Mouse (Mus musculus) gastrocnemius, adult 2 months (tissue): ENCODE measurements around the gene Ubald2. TPM values are rescaled to one million over a fixed set of nuclear protein-coding genes. Genes with fewer than 3 reads are reported as not detected.
"Not testable (repeated sequence)": the region's sequence is repeated elsewhere in the genome, so short reads cannot be mapped to it uniquely, and the experiment has no call there.

Experiments used
- DNase-seq: peaks from one replicate; pipeline ENCODE4 v3.0.0; 2022
- H3K27ac ChIP-seq: fragments of 200-600 bp; 2 replicates; pipeline ENCODE4 v1.8.1; 2022; ENCODE audit warnings: mild to moderate bottlenecking
- H3K4me3 ChIP-seq: fragments of 200-600 bp; 2 replicates; pipeline ENCODE4 v1.8.1; 2022; ENCODE audit warnings: mild to moderate bottlenecking, moderate library complexity
- CTCF ChIP-seq: fragments of 200-600 bp; IDR thresholded peaks from 2 replicates; pipeline ENCODE4 v1.8.1; 2022; ENCODE audit warnings: antibody characterized with exemption, mild to moderate bottlenecking, moderate library complexity
- intact Hi-C: fragments of 180-260 bp; cut with DNase I; formaldehyde crosslinking; loops from one replicate; pipeline ENCODE4 v1.15.1; 2025
- total RNA-seq, 2 experiments: library from RNA; stranded (reverse); gene quantifications; 2 replicates each; pipeline ENCODE4 v1.2.3; 2021

The Ubald2 gene
- total RNA-seq, 2 experiments from 2014 or later: 38.7 to 50.9 TPM

DNA sequence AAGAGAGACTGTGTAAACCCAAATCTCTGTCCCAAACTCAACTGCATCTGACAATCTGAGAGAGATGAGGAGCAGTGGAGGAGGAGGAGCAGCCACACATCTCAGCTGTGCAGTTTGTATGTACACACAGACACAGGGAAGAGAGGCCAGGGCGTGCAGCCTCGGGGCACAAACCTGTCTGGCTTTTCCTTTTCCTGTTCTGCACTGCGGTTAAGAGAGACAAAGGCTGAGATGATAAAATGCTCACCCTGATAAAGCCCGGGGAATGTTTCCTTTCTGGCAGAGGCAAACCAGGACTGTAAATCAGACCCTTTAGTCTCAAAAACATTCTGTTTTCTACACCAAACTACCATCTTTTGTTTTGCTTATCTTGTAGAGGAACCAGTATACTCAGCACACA is 33.3 kb upstream of the Ubald2 start:
- intact Hi-C loops: no loop called here

GRCm38 (mm10) chr11:116405601-116406000 is 28.3 kb upstream of the Ubald2 start:
- no peak for DNase-seq
- intact Hi-C loops: no loop called here
- H3K27ac ChIP-seq: no peak overlapping the region
- no peak overlapping the region for H3K4me3 ChIP-seq
- TF ChIP-seq CTCF: no peak

More for the DNA sequence above, 33.3 kb upstream of the Ubald2 start:
- DNase-seq: no peak
- Histone ChIP-seq H3K27ac (no peak overlapping the region), H3K4me3 (no peak overlapping the region)
- no peak for TF ChIP-seq CTCF

DNA sequence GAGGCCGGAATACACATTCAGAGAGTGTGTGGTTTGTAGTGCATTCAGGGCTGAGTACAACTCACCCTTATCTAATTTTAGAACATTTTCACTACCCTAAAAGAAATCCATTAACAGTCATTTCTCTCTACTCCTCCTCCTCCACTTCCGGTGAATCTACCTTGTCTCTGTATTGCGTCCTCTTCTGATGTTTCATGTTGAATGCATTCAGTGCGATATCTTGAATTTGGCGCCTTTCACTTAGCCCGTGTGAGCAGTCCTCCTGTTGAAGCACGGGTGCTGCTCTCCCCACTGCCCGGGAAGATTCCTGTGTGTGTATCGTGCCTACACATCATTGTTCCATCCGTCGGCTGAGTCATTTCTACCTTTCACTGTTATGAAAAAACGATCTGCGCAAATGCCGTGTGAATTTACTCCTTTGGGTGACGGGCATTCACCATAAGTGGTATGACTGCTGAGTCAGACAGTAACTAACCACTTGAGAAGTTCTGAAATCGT is 27.6 kb upstream of the Ubald2 start:
- intact Hi-C loops: no loop called here
- Histone ChIP-seq H3K4me3 (no peak overlapping the region), H3K27ac (no peak overlapping the region)
- DNase-seq: no peak
- no peak for TF ChIP-seq CTCF

DNA sequence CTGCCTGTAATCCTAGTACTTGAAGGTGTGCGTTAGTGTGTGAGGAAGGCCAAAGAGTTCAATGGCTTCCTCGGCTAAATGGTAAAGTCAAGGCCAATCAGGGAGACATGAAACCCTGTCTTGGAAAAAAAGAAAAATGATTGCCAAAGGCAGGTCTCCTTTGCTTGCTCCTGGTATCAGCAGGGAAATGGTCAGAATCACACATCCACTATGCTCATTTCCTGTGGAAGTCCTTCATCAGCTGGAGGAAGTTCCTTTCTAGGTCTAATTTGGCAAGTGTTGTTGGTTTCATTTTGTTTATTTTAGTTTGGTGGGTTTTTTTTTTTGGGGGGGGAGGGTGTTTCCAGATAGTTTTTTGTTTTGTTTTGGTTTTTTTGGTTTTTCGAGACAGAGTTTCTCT is 24.9 kb upstream of the Ubald2 start:
- intact Hi-C loops: no loop called here
- DNase-seq: no peak
- Histone ChIP-seq H3K4me3 (no peak overlapping the region), H3K27ac (no peak overlapping the region)
- no peak for TF ChIP-seq CTCF

DNA sequence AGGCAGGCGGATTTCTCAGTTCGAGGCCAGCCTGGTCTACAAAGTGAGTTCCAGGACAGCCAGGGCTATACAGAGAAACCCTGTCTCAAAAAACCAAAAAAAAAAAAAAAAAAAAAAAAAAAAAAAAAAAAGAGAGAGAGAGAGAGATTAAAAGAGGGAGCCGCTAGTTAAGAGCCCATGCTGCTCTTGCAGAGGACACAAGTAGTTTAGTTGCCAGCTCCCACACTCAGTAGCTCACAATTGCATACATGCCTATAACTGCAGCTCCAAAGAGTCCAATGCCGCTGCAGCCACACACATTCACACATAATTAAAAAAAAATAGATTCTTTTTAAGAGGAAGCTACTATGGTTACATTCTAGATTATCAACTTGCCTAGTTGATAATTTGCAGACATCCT is 23.5 kb upstream of the Ubald2 start:
- H3K27ac ChIP-seq, intact Hi-C loops, DNase-seq: not testable (repeated sequence)

DNA sequence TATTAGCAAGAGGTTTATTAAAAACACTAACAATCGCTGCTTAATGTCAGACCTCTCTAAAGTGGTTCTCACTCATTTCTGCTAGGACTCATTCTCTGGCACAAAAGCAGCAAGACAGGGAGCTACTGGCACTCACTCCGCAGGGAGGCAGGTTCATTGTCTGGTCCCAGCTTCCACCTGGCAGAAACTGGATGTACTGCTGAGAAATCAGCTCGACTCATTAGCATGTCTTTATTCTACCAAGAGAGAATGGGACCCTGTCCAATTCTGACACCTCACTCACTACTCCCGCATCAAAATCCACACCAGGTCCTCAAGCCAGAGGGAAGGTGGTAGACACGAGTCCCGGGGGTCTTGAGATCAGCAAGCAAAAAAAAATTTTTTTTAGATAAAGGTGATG is 22.3 kb upstream of the Ubald2 start:
- TF ChIP-seq CTCF: no peak
- Histone ChIP-seq H3K27ac (no peak overlapping the region), H3K4me3 (peak overlapping the region; percentile 88; the same call in 1 of the 2 replicates)
- no peak for DNase-seq
- intact Hi-C loops: no loop called here

More for the DNA sequence above, 23.5 kb upstream of the Ubald2 start:
- not testable (repeated sequence) for H3K4me3 ChIP-seq

- peak overlapping the region; percentile 88 for H3K27ac ChIP-seq
- H3K4me3 ChIP-seq: peak overlapping the region; percentile 88
- no peak for TF ChIP-seq CTCF
- peak; percentile 58 for DNase-seq
- intact Hi-C loops: no loop called here
These were observed 21.7 kb upstream of the Ubald2 start for GRCm38 (mm10) chr11:116412028-116412827.

DNA sequence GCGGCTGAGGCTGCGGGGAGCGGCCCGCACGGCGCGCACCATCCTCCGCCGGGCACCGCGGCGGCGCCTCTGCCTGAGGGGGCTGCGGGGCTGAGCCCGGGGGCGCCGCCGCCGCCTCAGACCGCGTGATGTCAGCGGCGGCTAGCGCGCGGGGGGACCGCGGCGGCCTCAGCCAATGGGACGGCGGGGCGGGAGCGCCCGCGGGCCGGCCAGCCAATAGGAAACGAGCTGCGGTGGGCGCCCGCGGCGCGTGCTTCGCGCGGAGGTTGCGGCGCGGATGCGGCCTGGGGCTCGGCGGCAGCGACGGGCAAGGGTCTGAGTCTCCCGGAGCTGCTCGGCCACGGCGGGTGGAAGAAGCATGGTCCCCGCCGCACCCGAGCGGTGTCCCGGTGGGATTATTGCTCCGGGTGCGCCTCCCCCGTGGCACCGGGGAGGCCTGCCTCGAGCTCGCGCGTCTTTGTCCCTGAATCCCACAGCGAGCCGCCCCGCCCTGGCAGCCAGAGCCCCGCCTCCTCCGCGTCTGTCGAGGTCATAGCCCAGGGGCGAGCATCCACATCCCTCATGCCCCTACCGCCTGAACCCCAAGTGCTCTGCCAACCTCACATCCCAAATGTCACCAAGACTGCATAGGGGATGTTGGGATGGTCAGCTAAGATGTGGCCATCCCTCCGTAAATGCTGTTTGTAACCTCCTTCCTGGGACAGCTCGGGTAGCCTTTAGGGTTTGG is 20.8 kb upstream of the Ubald2 start, which contains the start of gene Rnf157:
Rnf157 (minus strand) TSS at position 129 of the 727 bp plus-strand sequence.
- peak; percentile 93 for DNase-seq
- intact Hi-C loops: no loop called here
- peak within 1 kb of the TSS; percentile 88 for H3K27ac ChIP-seq

GRCm38 (mm10) chr11:116413631-116414022 is 20.3 kb upstream of the Ubald2 start:
- no peak for TF ChIP-seq CTCF
- DNase-seq: no peak
- Histone ChIP-seq H3K4me3 (peak overlapping the region; percentile 88), H3K27ac (peak overlapping the region; percentile 88)
- intact Hi-C loops: loop anchor here (2.0 kb wide), 1 partner anchor 17 kb away; no protein-coding TSS in a partner anchor

More for the DNA sequence above, 20.8 kb upstream of the Ubald2 start, which contains the start of gene Rnf157:
- peak within 1 kb of the TSS; percentile 88 for H3K4me3 ChIP-seq
- no peak for TF ChIP-seq CTCF

DNA sequence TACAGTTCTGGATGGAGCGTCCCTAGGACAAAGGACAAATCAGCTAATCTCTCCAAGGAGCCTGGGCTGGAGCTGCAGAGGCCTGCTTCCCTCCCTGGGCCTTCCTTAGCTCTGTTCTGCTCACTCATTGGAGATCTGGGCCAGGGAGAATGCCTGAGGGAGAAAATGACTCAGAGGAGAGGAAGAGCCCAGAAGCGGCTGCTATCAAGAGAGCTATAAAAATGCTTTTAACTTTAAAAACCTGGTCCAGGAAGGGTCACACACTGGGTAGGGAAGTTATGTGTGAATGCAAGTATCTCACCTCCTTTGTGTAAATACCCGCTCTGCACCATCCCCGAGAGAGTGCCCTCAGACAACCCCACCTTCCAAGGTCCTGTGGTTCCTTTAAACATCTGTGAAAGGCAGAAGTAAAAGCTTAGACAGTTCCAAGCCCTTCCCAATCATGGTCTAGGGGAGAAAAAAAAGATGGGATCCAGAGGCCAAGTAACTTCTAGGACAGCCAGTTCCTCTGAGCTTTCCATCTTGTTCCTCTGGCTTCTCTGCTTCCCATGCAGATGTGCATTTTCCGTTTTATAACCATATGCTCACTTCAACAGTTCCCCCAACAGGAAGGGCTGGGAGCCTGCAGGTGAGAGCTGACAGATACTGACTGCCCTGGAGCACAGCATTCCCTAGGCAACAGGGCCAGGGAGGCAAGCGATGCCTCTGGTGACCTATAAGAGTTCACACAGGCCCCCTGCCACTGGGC is 17.5 kb upstream of the Ubald2 start:
- DNase-seq: peak; percentile 61
- Histone ChIP-seq H3K4me3 (no peak overlapping the region), H3K27ac (peak overlapping the region; percentile 76)
- intact Hi-C loops: no loop called here
- TF ChIP-seq CTCF: no peak

- intact Hi-C loops: no loop called here
- H3K4me3 ChIP-seq: no peak overlapping the region
These were observed 16.8 kb upstream of the Ubald2 start for GRCm38 (mm10) chr11:116417054-116417453.

DNA sequence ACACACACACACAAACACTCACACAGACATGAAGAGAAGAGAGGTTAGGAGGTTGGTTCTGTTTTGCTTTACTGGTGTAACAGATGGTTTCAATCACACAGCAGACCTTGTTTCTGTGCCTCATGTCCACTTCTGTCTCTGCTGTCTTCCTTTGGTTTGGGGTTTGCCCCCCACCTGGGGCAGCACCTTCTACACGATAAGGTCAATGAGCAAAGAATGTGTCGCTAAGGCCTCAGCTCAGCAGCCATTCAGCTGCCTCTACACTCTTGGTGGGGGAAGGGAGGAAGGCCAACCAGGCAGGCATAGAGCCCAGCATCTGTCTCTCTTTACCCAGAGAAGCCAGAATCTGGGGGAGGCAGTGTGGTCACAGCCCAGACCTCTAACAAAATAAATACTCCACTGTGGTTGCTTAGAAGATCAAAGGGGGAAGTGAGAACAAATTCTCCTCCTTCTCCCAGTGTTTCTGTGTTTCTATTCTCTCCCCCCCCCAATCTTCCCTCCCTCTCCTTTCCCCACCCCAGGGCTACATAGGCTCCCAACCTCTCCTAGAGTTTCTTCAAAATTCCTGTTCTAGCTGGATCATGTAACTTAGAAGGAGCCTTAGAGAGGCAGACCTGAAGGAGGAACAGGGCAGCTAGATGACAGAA is 15.6 kb upstream of the Ubald2 start:
- DNase-seq: peak; percentile 38
- intact Hi-C loops: no loop called here
- Histone ChIP-seq H3K27ac (peak overlapping the region; percentile 61), H3K4me3 (no peak overlapping the region)
- no peak for TF ChIP-seq CTCF

More at GRCm38 (mm10) chr11:116417054-116417453, 16.8 kb upstream of the Ubald2 start:
- no peak for TF ChIP-seq CTCF
- H3K27ac ChIP-seq: peak overlapping the region; percentile 76
- no peak for DNase-seq
